Mouse (Mus musculus): ENCODE results near the gene Piwil4.

GRCm38 (mm10) chr9:14715258-14715657, 25.3 kb downstream of the Piwil4 start:
- no peak for TF ChIP-seq POLR2A (IDR thresholded peaks at IDR 0.05; ENCODE audit: low read depth, low read length)
- no peak for TF ChIP-seq CTCF (conservative IDR thresholded peaks at IDR 0.05 in 1 of 2, IDR thresholded peaks at IDR 0.05 in 1 of 2; ENCODE audit: low read depth in 2 of 2, low read length in 2 of 2)
- TF ChIP-seq MXI1 (IDR thresholded peaks at IDR 0.05; ENCODE audit: low read depth, low read length): no peak
- no peak for TF ChIP-seq USF1 (IDR thresholded peaks at IDR 0.05; ENCODE audit: low read depth, low read length)
- no peak for TF ChIP-seq EP300 (IDR thresholded peaks at IDR 0.05; ENCODE audit: low read length)
- no peak for TF ChIP-seq ZC3H11A (IDR thresholded peaks at IDR 0.05; ENCODE audit: low read depth, low read length)
